Mouse (Mus musculus) embryo, embryonic 10.5 days (tissue): ENCODE results near the gene 9530077C05Rik.
"Not testable (repeated sequence)": the region's sequence is repeated elsewhere in the genome, so short reads cannot be mapped to it uniquely, and the experiment has no call there.

Experiments used
- DNase-seq: peaks from one replicate; pipeline ENCODE4 v3.0.0-alpha.2; 2015; ENCODE audit warnings: low spot score

The 9530077C05Rik gene

GRCm38 (mm10) chr9:22419877-22420276 lies 8.6 kb downstream of the 9530077C05Rik start:
- no peak for DNase-seq

- DNase-seq = peak; percentile 45
Measured at GRCm38 (mm10) chr9:22420491-22420890, 9.2 kb downstream of the 9530077C05Rik start.

- no peak for DNase-seq
Measured at GRCm38 (mm10) chr9:22422559-22422958, 11.2 kb downstream of the 9530077C05Rik start.

GRCm38 (mm10) chr9:22423507-22423906 lies 12.2 kb downstream of the 9530077C05Rik start:
- no peak for DNase-seq

GRCm38 (mm10) chr9:22424196-22424595 lies 12.9 kb downstream of the 9530077C05Rik start:
- DNase-seq = no peak

GRCm38 (mm10) chr9:22424719-22425118 lies 13.4 kb downstream of the 9530077C05Rik start:
- no peak for DNase-seq

GRCm38 (mm10) chr9:22428028-22428665 lies 16.8 kb downstream of the 9530077C05Rik start:
- DNase-seq = no peak

- no peak for DNase-seq
Measured at GRCm38 (mm10) chr9:22428666-22429410, 17.5 kb downstream of the 9530077C05Rik start.

GRCm38 (mm10) chr9:22429533-22430241 lies 18.4 kb downstream of the 9530077C05Rik start:
- DNase-seq = no peak

- peak; percentile 22 for DNase-seq
Measured at GRCm38 (mm10) chr9:22430315-22430840, 19.1 kb downstream of the 9530077C05Rik start.

- no peak for DNase-seq
Measured at GRCm38 (mm10) chr9:22433221-22433620, 21.9 kb downstream of the 9530077C05Rik start.

- no peak for DNase-seq
Measured at GRCm38 (mm10) chr9:22434101-22434500, 22.8 kb downstream of the 9530077C05Rik start.

GRCm38 (mm10) chr9:22438826-22439225 lies 27.5 kb downstream of the 9530077C05Rik start:
- DNase-seq = no peak

GRCm38 (mm10) chr9:22443157-22443556 lies 31.8 kb downstream of the 9530077C05Rik start:
- DNase-seq = no peak

- no peak for DNase-seq
Measured at GRCm38 (mm10) chr9:22445123-22445522, 33.8 kb downstream of the 9530077C05Rik start.

GRCm38 (mm10) chr9:22447213-22447612 lies 35.9 kb downstream of the 9530077C05Rik start:
- no peak for DNase-seq

- no peak for DNase-seq
Measured at GRCm38 (mm10) chr9:22448420-22448819, 37.1 kb downstream of the 9530077C05Rik start.

- no peak for DNase-seq
Measured at GRCm38 (mm10) chr9:22449209-22449608, 37.9 kb downstream of the 9530077C05Rik start.

GRCm38 (mm10) chr9:22452697-22453096 lies 41.4 kb downstream of the 9530077C05Rik start:
- no peak for DNase-seq

GRCm38 (mm10) chr9:22453501-22453924 lies 42.2 kb downstream of the 9530077C05Rik start:
- no peak for DNase-seq

GRCm38 (mm10) chr9:22453990-22454389 lies 42.7 kb downstream of the 9530077C05Rik start, which contains the start of gene Gm17545:
TSS of gene Gm17545 (plus strand) at chr9:22454290.
- DNase-seq = not testable (repeated sequence)

GRCm38 (mm10) chr9:22455041-22455440 lies 43.7 kb downstream of the 9530077C05Rik start:
- DNase-seq = no peak
